Mouse (Mus musculus): ENCODE results near the gene Cplane1.

- no peak for TF ChIP-seq TAL1 (conservative IDR thresholded peaks at IDR 0.05; ENCODE audit: low read depth, low read length)
- TF ChIP-seq CTCF (IDR thresholded peaks at IDR 0.05; ENCODE audit: low read depth, low read length) = no peak
- TF ChIP-seq GATA1 (IDR thresholded peaks at IDR 0.05; ENCODE audit: borderline replicate concordance, low read length) = no peak
Observed at GRCm38 (mm10) chr15:8168591-8169265, at the start of gene Cplane1.
